Mouse (Mus musculus) cortical plate, adult 2 months (tissue): ENCODE data around the gene Actn3.

ENCODE experiments used
- CTCF ChIP-seq: fragments of 200-500 bp; IDR thresholded peaks from 2 replicates; pipeline ENCODE4 v1.5.1; 2011; ENCODE audit warnings: mild to moderate bottlenecking, control low read depth, low read length; ENCODE audit not compliant: insufficient read depth; ENCODE audit errors: extremely low read depth
- POLR2A ChIP-seq: fragments of 200-500 bp; IDR thresholded peaks from 2 replicates; pipeline ENCODE4 v1.6.1; 2011; ENCODE audit warnings: mild to moderate bottlenecking, low read length, control low read depth; ENCODE audit not compliant: insufficient read depth; ENCODE audit errors: extremely low read depth

GRCm38 (mm10) chr19:4916827-4917226 lies 39.1 kb upstream of the Actn3 start:
- TF ChIP-seq CTCF (no peak), POLR2A (no peak)
